Mouse (Mus musculus): Measurements from ENCODE around the gene Tcea3.

The Tcea3 gene

GRCm38 (mm10) chr4:136239622-136240021 lies 7.9 kb upstream of the Tcea3 start:
- DNase-seq = peak; percentile 82 to 88

- no peak for DNase-seq
Observed at GRCm38 (mm10) chr4:136240123-136240522, 7.4 kb upstream of the Tcea3 start.

- no peak for DNase-seq
Observed at GRCm38 (mm10) chr4:136240955-136241354, 6.6 kb upstream of the Tcea3 start.

- peak in 1 of 2 experiments; percentile 55 for DNase-seq
Observed at GRCm38 (mm10) chr4:136242065-136242703, 5.3 kb upstream of the Tcea3 start.

- no peak for DNase-seq
Observed at GRCm38 (mm10) chr4:136242728-136243127, 4.8 kb upstream of the Tcea3 start.

GRCm38 (mm10) chr4:136244208-136244607 lies 3.3 kb upstream of the Tcea3 start:
- no peak for DNase-seq

- no peak for DNase-seq
Observed at GRCm38 (mm10) chr4:136245681-136246080, 1.8 kb upstream of the Tcea3 start.

GRCm38 (mm10) chr4:136246568-136246969 lies 960 bp upstream of the Tcea3 start:
- peak in 1 of 2 experiments; percentile 39 for DNase-seq

GRCm38 (mm10) chr4:136247386-136247728 lies 172 bp upstream of the Tcea3 start:
- DNase-seq = no peak

- DNase-seq = peak in 1 of 2 experiments; percentile 25
Observed at GRCm38 (mm10) chr4:136248464-136249331, 1.2 kb downstream of the Tcea3 start.

- DNase-seq = no peak
Observed at GRCm38 (mm10) chr4:136249332-136249647, 1.8 kb downstream of the Tcea3 start.

- peak; percentile 80 to 88 for DNase-seq
Observed at GRCm38 (mm10) chr4:136249780-136250179, 2.3 kb downstream of the Tcea3 start.

GRCm38 (mm10) chr4:136255919-136256318 lies 8.4 kb downstream of the Tcea3 start:
- no peak for DNase-seq

GRCm38 (mm10) chr4:136256696-136257095 lies 9.2 kb downstream of the Tcea3 start:
- no peak for DNase-seq

- no peak for DNase-seq
Observed at GRCm38 (mm10) chr4:136259916-136260315, 12.4 kb downstream of the Tcea3 start.

GRCm38 (mm10) chr4:136260491-136261180 lies 13.1 kb downstream of the Tcea3 start:
- DNase-seq = peak; percentile 87 to 90

- no peak for DNase-seq
Observed at GRCm38 (mm10) chr4:136261912-136262311, 14.4 kb downstream of the Tcea3 start.

- no peak for DNase-seq
Observed at GRCm38 (mm10) chr4:136263555-136263954, 16.0 kb downstream of the Tcea3 start.

GRCm38 (mm10) chr4:136266716-136267343 lies 19.3 kb downstream of the Tcea3 start:
- peak; percentile 32 to 42 for DNase-seq

GRCm38 (mm10) chr4:136268912-136269311 lies 21.4 kb downstream of the Tcea3 start:
- DNase-seq = no peak

- no peak for DNase-seq
Observed at GRCm38 (mm10) chr4:136270648-136271047, 23.1 kb downstream of the Tcea3 start.

- no peak for DNase-seq
Observed at GRCm38 (mm10) chr4:136281097-136281496, 33.6 kb downstream of the Tcea3 start.

GRCm38 (mm10) chr4:136281611-136282010 lies 34.1 kb downstream of the Tcea3 start:
- DNase-seq = no peak
